Mouse (Mus musculus) neural tube, embryonic 15.5 days (tissue): ENCODE data around the gene Rc3h1. TPM values are rescaled to one million over a fixed set of nuclear protein-coding genes. Genes with fewer than 3 reads are reported as not detected.
"Not testable (repeated sequence)": the region's sequence is repeated elsewhere in the genome, so short reads cannot be mapped to it uniquely, and the experiment has no call there.

Source experiments
- ATAC-seq: fragments of 200-750 bp; cut with Nextera tagmentation; 2 replicates; pipeline ENCODE4 v1.8.0; 2017; ENCODE audit warnings: mild to moderate bottlenecking, moderate TSS enrichment, moderate library complexity; ENCODE audit not compliant: low FRiP score
- H3K27ac ChIP-seq: fragments of 300-500 bp; sonication (generic); replicated peaks from 2 replicates; pipeline ENCODE4 v1.5.1; 2015; ENCODE audit warnings: mild to moderate bottlenecking, inconsistent platforms
- H3K27me3 ChIP-seq: fragments of 300-500 bp; sonication (generic); replicated peaks from 2 replicates; pipeline ENCODE4 v1.6.1; 2015; ENCODE audit warnings: inconsistent platforms
- H3K36me3 ChIP-seq: fragments of 300-500 bp; sonication (generic); 2 replicates; pipeline ENCODE4 v1.6.1; 2015; ENCODE audit warnings: inconsistent platforms
- H3K4me1 ChIP-seq: fragments of 300-500 bp; sonication (generic); 2 replicates; pipeline ENCODE4 v1.6.1; 2015; ENCODE audit warnings: inconsistent platforms
- H3K4me2 ChIP-seq: fragments of 300-500 bp; sonication (generic); 2 replicates; pipeline ENCODE4 v1.6.1; 2015; ENCODE audit warnings: inconsistent platforms, mild to moderate bottlenecking, moderate library complexity
- H3K4me3 ChIP-seq: fragments of 300-500 bp; sonication (generic); replicated peaks from 2 replicates; pipeline ENCODE4 v1.5.1; 2015; ENCODE audit warnings: mild to moderate bottlenecking, inconsistent platforms
- H3K9ac ChIP-seq: fragments of 300-500 bp; sonication (generic); replicated peaks from 2 replicates; pipeline ENCODE4 v1.6.1; 2015; ENCODE audit warnings: mild to moderate bottlenecking, inconsistent platforms
- H3K9me3 ChIP-seq: fragments of 300-500 bp; sonication (generic); replicated peaks from 2 replicates; pipeline ENCODE4 v1.6.1; 2016; ENCODE audit warnings: inconsistent platforms
- WGBS: fragments of 180-500 bp; shearing (Covaris S2); methylation state at CpG from one replicate; pipeline ENCODE4 v1.1.7; 2015; ENCODE audit warnings: mixed read lengths; 5-methylcytosine and 5-hydroxymethylcytosine counted together
- polyA plus RNA-seq: library from polyadenylated mRNA; unstranded; fragments of >200 nt; fragmentation: Nextera tagmentation; extraction: Ambion mirVana; gene quantifications from 2 replicates; pipeline ENCODE4 v1.2.1, GENCODE M21; 2015

Gene Rc3h1
- polyA plus RNA-seq: 6.1 and 7.3 TPM in 2 replicates

DNA sequence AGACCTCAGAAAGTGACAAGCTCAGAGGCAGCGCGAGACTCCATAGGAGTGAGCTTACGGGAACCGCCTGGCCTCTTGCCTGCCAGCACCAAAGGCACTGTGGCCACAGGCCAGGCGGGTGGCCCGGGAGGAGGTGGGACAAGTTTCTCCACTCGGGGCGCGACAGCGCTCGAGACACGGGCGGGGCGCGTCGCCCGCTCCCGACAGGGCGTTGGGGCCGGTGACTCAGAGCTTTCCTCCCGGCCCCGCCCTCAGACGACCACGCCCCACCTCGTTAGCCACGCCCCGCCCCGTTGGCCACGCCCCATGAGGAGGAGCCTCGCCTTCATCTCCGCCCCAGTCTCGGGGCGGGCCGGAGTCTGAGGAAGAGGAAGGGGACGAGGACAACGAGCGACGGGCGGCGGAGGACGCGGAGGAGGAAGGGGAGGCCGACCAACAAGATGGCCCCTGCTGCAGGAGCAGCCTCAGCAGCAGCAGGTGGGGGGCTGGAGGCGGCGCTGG is at the start of gene Rc3h1:
Gene Rc3h1, plus strand, starts transcription at position 362 of the 501 bp plus-strand sequence.
- Histone ChIP-seq H3K4me1 (peaks cover 15% of the 10 kb centered on the region), H3K36me3 (no peaks in the 10 kb centered on the region), H3K4me2 (peak within 1 kb of the TSS; percentile 74), H3K27ac (peak within 1 kb of the TSS; percentile 90), H3K9me3 (no peaks in the 10 kb centered on the region), H3K9ac (peak within 1 kb of the TSS; percentile 96), H3K27me3 (no peaks in the 10 kb centered on the region), H3K4me3 (peak within 1 kb of the TSS; percentile 91)
- ATAC-seq: peak; percentile 97
- 0% methylated on average over 42 of the region's 45 CpGs for WGBS

DNA sequence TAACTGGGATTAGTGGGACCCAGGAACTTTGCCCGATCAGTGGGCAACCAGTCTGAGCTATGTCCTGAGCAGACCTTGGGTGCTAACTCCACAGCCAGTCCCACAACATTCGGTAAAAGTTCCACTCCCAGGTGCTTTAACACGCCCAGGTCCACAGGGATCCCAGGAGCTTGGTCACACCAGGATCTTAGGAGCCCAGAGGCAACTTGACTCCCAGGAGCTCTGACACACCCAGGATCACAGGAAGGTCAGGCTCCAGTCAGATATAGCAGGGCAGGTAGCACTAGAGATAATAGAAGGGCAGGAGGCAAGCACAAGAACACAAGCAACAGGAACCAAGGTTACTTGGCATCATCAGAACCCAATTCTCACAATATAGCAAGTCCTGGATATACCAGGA is 48.1 kb upstream of the Rc3h1 start:
- Histone ChIP-seq H3K9ac (no peak overlapping the region), H3K36me3 (no peaks in the 10 kb centered on the region), H3K27me3 (no peaks in the 10 kb centered on the region), H3K4me3 (no peak overlapping the region), H3K4me1 (no peaks in the 10 kb centered on the region), H3K9me3 (no peaks in the 10 kb centered on the region), H3K27ac (no peak overlapping the region), H3K4me2 (no peak overlapping the region)
- WGBS: 87% methylated on average over 3 of the region's 3 CpGs
- ATAC-seq: no peak

DNA sequence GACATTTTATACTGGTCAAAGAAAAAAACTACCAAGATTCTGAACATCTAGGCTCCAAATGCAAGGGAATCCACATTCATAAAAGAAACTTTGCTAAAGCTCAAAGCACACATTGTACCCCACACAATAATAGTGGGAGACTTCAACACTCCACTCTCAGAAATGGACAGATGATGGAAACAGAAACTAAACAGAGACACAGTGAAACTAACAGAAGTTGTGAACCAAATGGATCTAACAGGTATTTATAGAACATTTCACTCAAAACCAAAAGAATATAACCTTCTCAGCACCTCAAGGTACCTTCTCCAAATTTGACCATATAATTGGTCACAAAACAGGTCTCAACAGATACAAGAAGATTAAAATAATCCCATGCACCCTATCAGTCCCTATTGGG is 46.3 kb upstream of the Rc3h1 start:
- H3K27ac ChIP-seq, H3K9ac ChIP-seq, H3K4me3 ChIP-seq, H3K4me2 ChIP-seq, H3K4me1 ChIP-seq, H3K36me3 ChIP-seq, H3K27me3 ChIP-seq, H3K9me3 ChIP-seq, ATAC-seq: not testable (repeated sequence)

DNA sequence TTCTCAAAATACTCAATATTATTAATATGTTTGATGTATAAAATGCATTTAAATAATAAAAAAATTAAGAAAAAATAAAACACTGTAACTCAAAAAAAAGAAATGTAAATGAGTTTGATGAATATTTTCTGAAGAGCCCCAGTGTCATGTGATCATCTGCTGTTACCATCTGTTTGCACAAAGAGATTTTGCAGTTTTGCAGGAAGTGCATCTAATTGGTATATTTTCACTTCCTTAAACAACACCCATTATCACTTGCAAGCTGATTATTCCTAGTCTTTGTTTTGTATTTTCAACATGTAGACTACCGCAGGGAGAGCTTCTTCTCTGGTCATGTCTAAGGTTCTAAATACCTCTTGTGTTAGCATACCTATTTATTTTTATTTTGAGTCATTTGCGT is 45.1 kb upstream of the Rc3h1 start:
- no peak overlapping the region for H3K4me2 ChIP-seq
- H3K9ac ChIP-seq: no peak overlapping the region
- no peaks in the 10 kb centered on the region for H3K27me3 ChIP-seq
- no peaks in the 10 kb centered on the region for H3K9me3 ChIP-seq
- H3K4me1 ChIP-seq: no peaks in the 10 kb centered on the region
- H3K27ac ChIP-seq: no peak overlapping the region
- no peaks in the 10 kb centered on the region for H3K36me3 ChIP-seq
- no peak overlapping the region for H3K4me3 ChIP-seq
- WGBS: 91% methylated on average over 2 of the region's 2 CpGs
- ATAC-seq: no peak

DNA sequence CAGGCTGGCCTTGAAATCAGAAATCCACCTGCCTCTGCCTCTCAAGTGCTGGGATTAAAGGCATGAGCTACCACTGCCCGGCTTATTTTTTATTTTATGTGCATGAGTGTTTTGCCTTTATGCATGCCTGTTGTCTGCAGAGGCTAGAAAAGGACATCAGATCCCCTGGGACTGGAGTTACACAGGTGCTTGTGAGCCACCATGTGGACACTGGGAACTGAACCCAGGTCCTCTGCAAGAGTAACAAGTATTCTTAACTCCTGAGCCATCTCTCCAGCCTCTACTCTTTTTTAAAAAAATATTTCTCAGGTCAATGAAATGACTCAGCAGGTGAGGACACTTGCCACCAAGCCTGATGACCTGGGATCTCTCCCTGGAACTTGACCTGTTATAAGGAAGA is 44.6 kb upstream of the Rc3h1 start:
- Histone ChIP-seq H3K36me3 (no peaks in the 10 kb centered on the region), H3K27me3 (no peaks in the 10 kb centered on the region), H3K9me3 (no peaks in the 10 kb centered on the region), H3K4me2 (no peak overlapping the region), H3K9ac (no peak overlapping the region), H3K4me1 (no peaks in the 10 kb centered on the region), H3K4me3 (no peak overlapping the region), H3K27ac (no peak overlapping the region)
- no peak for ATAC-seq
- WGBS: 93% methylated on average over 1 of the region's 1 CpGs

DNA sequence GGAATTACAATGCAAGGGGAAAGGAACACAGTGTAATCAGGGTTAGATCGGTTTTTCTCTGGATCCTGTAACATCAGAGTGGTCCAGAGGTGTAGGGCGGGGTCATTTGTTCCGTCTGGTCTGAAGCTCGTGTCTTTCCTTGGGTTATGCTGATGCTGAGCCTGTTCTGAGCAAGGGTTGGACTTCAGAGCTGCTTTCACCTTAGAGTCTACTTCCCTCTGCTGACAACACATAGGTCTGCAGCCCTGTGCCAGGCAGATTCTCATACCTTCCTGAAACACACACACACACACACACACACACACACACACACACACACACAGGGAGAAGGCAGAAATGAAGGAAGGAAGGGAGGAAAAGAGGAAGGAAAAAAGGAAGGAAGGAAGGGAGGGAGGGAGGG is 43.2 kb upstream of the Rc3h1 start:
- no peak overlapping the region for H3K4me2 ChIP-seq
- no peaks in the 10 kb centered on the region for H3K4me1 ChIP-seq
- H3K27ac ChIP-seq: no peak overlapping the region
- 76% methylated on average over 4 of the region's 4 CpGs for WGBS
- H3K27me3 ChIP-seq: no peaks in the 10 kb centered on the region
- H3K9ac ChIP-seq: no peak overlapping the region
- H3K36me3 ChIP-seq: no peaks in the 10 kb centered on the region
- ATAC-seq: no peak
- H3K9me3 ChIP-seq: no peaks in the 10 kb centered on the region
- no peak overlapping the region for H3K4me3 ChIP-seq

DNA sequence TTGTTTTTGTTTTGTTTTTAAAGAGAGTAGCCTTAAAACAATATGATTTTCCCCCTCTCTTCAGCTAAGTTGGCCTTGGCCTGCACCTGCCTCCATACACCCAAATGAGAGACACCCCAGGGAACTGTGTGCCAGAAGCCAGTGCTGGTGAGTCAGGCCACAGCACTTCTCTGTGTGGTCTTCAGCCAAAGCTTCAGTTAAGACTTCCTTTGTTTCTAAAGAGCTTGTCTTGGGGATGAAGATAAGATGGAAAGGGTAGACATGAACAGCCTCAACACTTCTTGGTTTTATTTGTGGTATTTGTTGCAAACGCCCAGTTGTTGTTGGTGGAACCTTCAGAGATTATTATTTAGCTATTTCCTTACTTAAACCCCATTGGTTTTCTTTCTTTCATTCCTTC is 31.5 kb upstream of the Rc3h1 start:
- Histone ChIP-seq H3K4me2 (no peak overlapping the region), H3K27ac (no peak overlapping the region), H3K4me1 (no peaks in the 10 kb centered on the region), H3K9ac (no peak overlapping the region), H3K9me3 (no peaks in the 10 kb centered on the region), H3K36me3 (no peaks in the 10 kb centered on the region), H3K4me3 (no peak overlapping the region), H3K27me3 (no peaks in the 10 kb centered on the region)
- WGBS: 80% methylated on average over 1 of the region's 1 CpGs
- no peak for ATAC-seq

DNA sequence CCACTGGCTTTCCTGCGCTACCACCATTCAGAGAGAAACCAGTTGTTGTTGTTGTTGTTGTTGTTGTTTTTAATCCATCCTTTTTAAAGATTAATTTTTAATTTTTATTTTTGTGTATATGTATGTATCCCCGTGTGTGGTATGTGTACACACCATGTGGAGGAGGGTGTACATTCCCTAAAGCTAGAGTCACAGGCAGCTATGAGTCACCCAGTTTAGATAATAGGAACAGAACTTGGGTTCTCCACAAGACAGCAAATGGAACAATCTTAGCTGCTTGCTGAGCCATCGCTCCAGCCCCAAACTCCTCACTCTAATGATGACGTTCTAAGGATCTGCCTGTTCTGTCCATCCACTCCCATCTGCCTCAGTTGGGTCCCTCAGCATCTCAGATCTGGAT is 29.2 kb upstream of the Rc3h1 start:
- Histone ChIP-seq H3K36me3 (no peaks in the 10 kb centered on the region), H3K4me2 (no peak overlapping the region), H3K9me3 (no peaks in the 10 kb centered on the region), H3K4me1 (no peaks in the 10 kb centered on the region), H3K27ac (no peak overlapping the region), H3K4me3 (no peak overlapping the region), H3K27me3 (no peaks in the 10 kb centered on the region), H3K9ac (no peak overlapping the region)
- WGBS: 94% methylated on average over 4 of the region's 4 CpGs
- no peak for ATAC-seq

DNA sequence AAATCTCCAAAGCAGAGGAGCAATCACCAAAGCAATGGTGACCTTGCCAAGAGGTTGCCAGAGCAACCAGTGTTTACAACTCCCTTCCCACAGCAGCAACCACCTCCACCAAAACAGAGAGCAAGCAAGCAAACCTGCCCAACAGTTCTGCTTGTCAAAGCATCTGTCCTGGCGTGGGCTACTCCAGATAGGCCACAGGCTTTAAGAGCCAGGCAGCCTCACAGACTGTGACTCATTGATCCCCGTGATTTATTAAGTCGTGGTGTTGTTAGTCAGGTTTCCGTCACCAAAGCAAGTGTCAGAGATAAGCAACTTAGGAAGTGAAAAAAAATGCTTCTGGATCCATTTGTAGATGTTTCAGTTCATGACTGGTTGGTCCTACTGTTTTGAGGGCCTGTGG is 27.7 kb upstream of the Rc3h1 start:
- Histone ChIP-seq H3K27ac (no peak overlapping the region), H3K36me3 (no peaks in the 10 kb centered on the region), H3K4me3 (no peak overlapping the region), H3K27me3 (no peaks in the 10 kb centered on the region), H3K9ac (no peak overlapping the region), H3K9me3 (no peaks in the 10 kb centered on the region), H3K4me2 (no peak overlapping the region), H3K4me1 (no peaks in the 10 kb centered on the region)
- 71% methylated on average over 4 of the region's 4 CpGs for WGBS
- ATAC-seq: no peak

DNA sequence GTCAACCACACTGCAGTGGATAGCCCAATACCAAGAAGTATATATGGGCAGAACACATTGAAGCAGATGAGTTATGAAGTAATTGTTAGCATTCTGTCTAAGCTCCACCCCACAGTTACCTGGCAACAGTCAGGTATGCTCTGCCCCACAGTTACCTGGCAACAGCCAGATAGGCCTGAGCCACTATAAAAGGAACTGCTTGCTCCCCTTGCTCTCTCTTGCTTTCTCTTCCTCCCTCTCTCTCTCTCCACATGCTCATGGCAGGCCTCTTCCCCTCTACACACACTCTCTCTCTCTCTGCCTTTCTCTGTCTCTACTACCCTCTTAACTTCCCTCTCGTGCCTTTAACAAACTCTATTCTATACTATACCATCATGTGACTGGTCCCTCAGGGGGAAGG is 24.8 kb upstream of the Rc3h1 start:
- H3K36me3 ChIP-seq, H3K4me2 ChIP-seq, H3K4me3 ChIP-seq, H3K9me3 ChIP-seq, H3K27me3 ChIP-seq, H3K4me1 ChIP-seq, ATAC-seq, H3K27ac ChIP-seq, H3K9ac ChIP-seq: not testable (repeated sequence)
- WGBS: 57% methylated on average over 1 of the region's 1 CpGs

DNA sequence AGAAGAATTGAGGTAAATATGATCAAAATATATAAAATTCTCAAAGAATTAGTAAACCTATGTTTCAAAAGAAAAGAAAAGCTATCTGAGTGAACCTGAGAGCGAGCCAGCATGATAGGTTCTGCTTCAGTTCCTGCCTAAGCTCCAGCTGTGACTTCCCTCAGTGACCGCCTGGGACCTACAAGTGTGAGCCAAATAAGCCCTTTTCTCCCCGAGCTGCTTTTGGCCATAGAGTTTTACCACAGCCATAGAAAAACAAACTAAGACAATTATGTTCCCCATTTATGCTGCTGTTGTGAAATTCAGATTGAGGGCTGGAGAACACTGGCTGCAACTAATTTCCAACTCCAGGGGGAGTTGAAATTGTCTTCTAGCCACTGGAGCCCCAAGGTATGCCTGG is 24.2 kb upstream of the Rc3h1 start:
- Histone ChIP-seq H3K4me3 (no peak overlapping the region), H3K4me1 (no peaks in the 10 kb centered on the region), H3K9me3 (no peaks in the 10 kb centered on the region), H3K27me3 (no peaks in the 10 kb centered on the region), H3K36me3 (no peaks in the 10 kb centered on the region), H3K4me2 (no peak overlapping the region), H3K9ac (no peak overlapping the region), H3K27ac (no peak overlapping the region)
- ATAC-seq: no peak
- WGBS: 66% methylated on average over 3 of the region's 3 CpGs

DNA sequence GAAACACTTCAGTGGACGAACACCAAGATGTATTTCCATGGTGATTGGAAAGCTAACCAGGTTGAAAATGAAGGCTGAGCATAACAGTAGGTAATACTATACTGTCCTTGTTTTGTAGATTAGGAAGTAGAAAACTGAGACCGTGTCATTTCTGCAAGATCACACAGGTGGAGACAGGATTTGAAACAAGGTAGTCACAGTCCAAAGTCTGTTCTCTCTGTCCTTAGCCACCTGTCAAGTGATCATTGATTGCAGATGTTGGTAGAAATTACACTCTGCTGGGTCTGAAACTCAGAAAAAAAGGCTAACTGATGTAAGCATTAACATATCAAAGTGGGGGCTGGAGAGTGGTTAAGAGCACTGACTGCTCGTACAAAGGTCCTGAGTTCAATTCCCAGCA is 21.9 kb upstream of the Rc3h1 start:
- H3K27me3 ChIP-seq: no peaks in the 10 kb centered on the region
- H3K4me3 ChIP-seq: no peak overlapping the region
- WGBS: 83% methylated on average over 3 of the region's 3 CpGs
- H3K9me3 ChIP-seq: no peaks in the 10 kb centered on the region
- no peak overlapping the region for H3K4me2 ChIP-seq
- no peak for ATAC-seq
- H3K36me3 ChIP-seq: no peaks in the 10 kb centered on the region
- H3K4me1 ChIP-seq: no peaks in the 10 kb centered on the region
- no peak overlapping the region for H3K9ac ChIP-seq
- no peak overlapping the region for H3K27ac ChIP-seq

DNA sequence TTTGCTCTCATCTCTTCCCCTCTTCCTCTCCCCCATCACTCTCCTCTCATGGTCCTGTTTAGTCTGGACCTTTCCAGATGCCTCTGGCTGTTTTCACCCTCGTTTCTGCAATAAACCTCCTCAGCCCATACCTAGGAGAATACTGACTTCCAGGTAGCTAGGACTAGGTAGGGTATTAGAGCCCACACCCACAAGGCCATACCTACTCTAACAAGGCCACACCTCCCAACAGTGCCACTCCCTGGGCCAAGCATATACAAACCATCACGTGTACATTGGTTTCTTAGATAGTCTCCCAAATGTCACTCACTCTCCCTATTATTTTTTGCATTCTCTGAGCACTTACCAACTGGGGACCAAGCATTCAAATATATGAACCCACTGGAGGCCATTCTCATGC is 21.2 kb upstream of the Rc3h1 start:
- Histone ChIP-seq H3K9ac (no peak overlapping the region), H3K36me3 (no peaks in the 10 kb centered on the region), H3K27ac (no peak overlapping the region), H3K27me3 (no peaks in the 10 kb centered on the region), H3K4me2 (no peak overlapping the region), H3K4me1 (no peaks in the 10 kb centered on the region), H3K9me3 (no peaks in the 10 kb centered on the region), H3K4me3 (no peak overlapping the region)
- no peak for ATAC-seq
- 70% methylated on average over 2 of the region's 2 CpGs for WGBS
